Mouse (Mus musculus): Measurements from ENCODE around the gene Zfp169. TPM values are rescaled to one million over a fixed set of nuclear protein-coding genes. Genes with fewer than 3 reads are reported as not detected.

Gene Zfp169
- total RNA-seq, 1 experiment = 6.6 TPM

DNA sequence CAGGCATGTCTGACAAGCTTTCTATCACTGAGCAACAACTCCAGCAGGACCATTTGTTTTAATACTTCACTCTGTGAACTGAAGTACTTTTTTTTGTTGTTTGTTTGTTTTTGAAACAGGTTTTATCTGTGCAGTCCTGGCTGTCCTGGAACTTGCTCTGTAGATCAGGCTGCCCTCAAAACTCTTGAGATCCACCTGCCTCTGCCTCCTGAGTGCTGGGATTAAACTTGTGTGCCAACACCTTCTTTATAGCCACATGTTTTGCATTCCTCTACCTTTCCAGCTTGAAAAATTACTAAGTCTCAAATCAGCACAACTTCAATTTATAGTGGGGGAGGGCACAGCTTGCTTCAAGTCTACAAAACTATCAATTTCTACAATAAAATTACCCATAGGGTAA, 31.1 kb upstream of the Zfp169 start:
- no peak for DNase-seq (ENCODE audit: low read depth, low spot score)
- H3K4me1 ChIP-seq (ENCODE audit: control insufficient read depth in 2 of 2, insufficient read depth in 2 of 2, low read length in 2 of 2, poor library complexity in 1 of 2) = peaks cover 2 to 3% of the 10 kb centered on the region in 2 experiments; a peak in 1 of 4 replicates
- in situ Hi-C loops (cut with MboI; ENCODE audit: low sequenced_read_pairs in 2 of 2, unreplicated experiment in 2 of 2) = no loop called here
- H3K36me3 ChIP-seq (ENCODE audit: control insufficient read depth, insufficient read depth, low read length, poor library complexity, severe bottlenecking) = no peaks in the 10 kb centered on the region
- H3K9ac ChIP-seq (ENCODE audit: insufficient read depth, low read depth, low read length, poor library complexity, severe bottlenecking) = no peak overlapping the region; the same call in 1 of the 2 replicates
- peak overlapping the region; percentile 80 to 88; a peak in 3 of 4 replicates for H3K4me3 ChIP-seq (ENCODE audit: insufficient read depth in 1 of 2, low read depth in 1 of 2, low read length in 2 of 2, poor library complexity in 1 of 2, severe bottlenecking in 1 of 2)
- H3K27ac ChIP-seq (ENCODE audit: insufficient read depth, low read depth, low read length, poor library complexity, severe bottlenecking) = no peak overlapping the region
- H3K9me3 ChIP-seq (ENCODE audit: control insufficient read depth, insufficient read depth, low read depth, low read length) = no peaks in the 10 kb centered on the region
- TF ChIP-seq CHD2 (IDR thresholded peaks at IDR 0.05; ENCODE audit: low read depth, low read length) = no peak
- TF ChIP-seq ZNF384 (IDR thresholded peaks at IDR 0.05; ENCODE audit: low read depth, low read length) = no peak
- no peak for TF ChIP-seq MAFK (IDR thresholded peaks at IDR 0.05; ENCODE audit: insufficient read depth, low read depth, low read length)

DNA sequence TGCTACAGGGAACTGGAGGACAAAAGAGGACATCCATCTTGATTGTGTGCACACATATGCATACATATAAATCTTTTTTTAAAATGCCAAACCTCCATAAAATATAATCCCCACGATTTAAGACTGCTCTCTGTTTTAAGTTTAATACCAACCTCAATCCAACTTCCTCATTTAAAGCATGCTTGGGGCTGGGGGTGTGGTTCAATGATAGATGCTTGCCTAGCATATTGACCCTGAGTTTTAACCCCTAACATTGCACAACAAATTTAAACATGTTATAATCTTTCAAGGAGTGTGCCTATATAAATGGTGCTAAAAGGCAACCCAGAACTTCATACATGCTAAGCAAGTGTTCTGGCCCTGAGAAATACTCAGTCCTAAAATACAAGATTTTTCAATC, 27.2 kb upstream of the Zfp169 start:
- no peak for DNase-seq (ENCODE audit: low read depth, low spot score)
- Histone ChIP-seq H3K4me3 (ENCODE audit: insufficient read depth in 1 of 2, low read depth in 1 of 2, low read length in 2 of 2, poor library complexity in 1 of 2, severe bottlenecking in 1 of 2) (no peak overlapping the region; a peak in 1 of 4 replicates), H3K36me3 (ENCODE audit: control insufficient read depth, insufficient read depth, low read length, poor library complexity, severe bottlenecking) (no peaks in the 10 kb centered on the region; the same call in 1 of the 2 replicates), H3K27ac (ENCODE audit: insufficient read depth, low read depth, low read length, poor library complexity, severe bottlenecking) (no peak overlapping the region), H3K9me3 (ENCODE audit: control insufficient read depth, insufficient read depth, low read depth, low read length) (no peaks in the 10 kb centered on the region), H3K9ac (ENCODE audit: insufficient read depth, low read depth, low read length, poor library complexity, severe bottlenecking) (no peak overlapping the region), H3K4me1 (ENCODE audit: control insufficient read depth in 2 of 2, insufficient read depth in 2 of 2, low read length in 2 of 2, poor library complexity in 1 of 2) (peaks cover 0 to 2% of the 10 kb centered on the region in 2 experiments; a peak in 1 of 4 replicates)
- no peak for TF ChIP-seq ZNF384 (IDR thresholded peaks at IDR 0.05; ENCODE audit: low read depth, low read length)
- no peak for TF ChIP-seq ZC3H11A (IDR thresholded peaks at IDR 0.05; ENCODE audit: borderline replicate concordance, low read depth, low read length)
- no peak for TF ChIP-seq HCFC1 (IDR thresholded peaks at IDR 0.05; ENCODE audit: borderline replicate concordance, insufficient read depth, low read length)
- TF ChIP-seq MAFK (IDR thresholded peaks at IDR 0.05; ENCODE audit: insufficient read depth, low read depth, low read length) = no peak
- no peak for TF ChIP-seq CHD2 (IDR thresholded peaks at IDR 0.05; ENCODE audit: low read depth, low read length)
- in situ Hi-C loops (cut with MboI; ENCODE audit: low sequenced_read_pairs in 2 of 2, unreplicated experiment in 2 of 2) = no loop called here

DNA sequence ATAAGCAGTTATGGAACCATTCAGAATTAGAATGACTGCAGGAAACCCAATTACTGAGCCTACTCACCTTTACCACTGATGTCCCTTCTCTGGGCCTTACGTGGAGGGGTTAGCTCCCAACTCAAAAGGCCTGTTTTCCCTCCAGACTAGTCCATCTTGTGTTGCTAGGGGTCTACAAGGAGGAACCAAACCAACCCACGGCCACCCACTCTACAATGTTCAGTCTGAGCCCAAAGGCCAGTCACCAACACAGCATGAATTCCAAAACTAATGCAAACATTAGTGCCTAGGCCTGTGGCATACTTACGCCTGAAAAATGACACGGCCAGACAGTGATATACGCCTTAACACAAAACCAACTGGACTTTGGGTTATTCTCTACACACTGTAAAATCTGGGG, 20.2 kb upstream of the Zfp169 start:
- TF ChIP-seq HCFC1 (IDR thresholded peaks at IDR 0.05; ENCODE audit: borderline replicate concordance, insufficient read depth, low read length) = no peak
- TF ChIP-seq CHD2 (IDR thresholded peaks at IDR 0.05; ENCODE audit: low read depth, low read length) = no peak
- TF ChIP-seq ZC3H11A (IDR thresholded peaks at IDR 0.05; ENCODE audit: borderline replicate concordance, low read depth, low read length) = no peak
- TF ChIP-seq MAFK (IDR thresholded peaks at IDR 0.05; ENCODE audit: insufficient read depth, low read depth, low read length) = no peak
- TF ChIP-seq ZNF384 (IDR thresholded peaks at IDR 0.05; ENCODE audit: low read depth, low read length) = no peak
- H3K9ac ChIP-seq (ENCODE audit: insufficient read depth, low read depth, low read length, poor library complexity, severe bottlenecking) = no peak overlapping the region
- DNase-seq (ENCODE audit: low read depth, low spot score) = no peak
- H3K27ac ChIP-seq (ENCODE audit: insufficient read depth, low read depth, low read length, poor library complexity, severe bottlenecking) = no peak overlapping the region
- H3K4me1 ChIP-seq (ENCODE audit: control insufficient read depth in 2 of 2, insufficient read depth in 2 of 2, low read length in 2 of 2, poor library complexity in 1 of 2) = peaks cover 0 to 2% of the 10 kb centered on the region in 2 experiments; a peak in 1 of 4 replicates
- no peaks in the 10 kb centered on the region for H3K9me3 ChIP-seq (ENCODE audit: control insufficient read depth, insufficient read depth, low read depth, low read length)
- no peaks in the 10 kb centered on the region; the same call in 1 of the 2 replicates for H3K36me3 ChIP-seq (ENCODE audit: control insufficient read depth, insufficient read depth, low read length, poor library complexity, severe bottlenecking)
- in situ Hi-C loops (cut with MboI; ENCODE audit: low sequenced_read_pairs in 2 of 2, unreplicated experiment in 2 of 2) = loop anchor here in 1 of 2 experiments (5.0 kb wide), 1 partner anchor 109 kb away; no protein-coding TSS in a partner anchor
- H3K4me3 ChIP-seq (ENCODE audit: insufficient read depth in 1 of 2, low read depth in 1 of 2, low read length in 2 of 2, poor library complexity in 1 of 2, severe bottlenecking in 1 of 2) = no peak overlapping the region

DNA sequence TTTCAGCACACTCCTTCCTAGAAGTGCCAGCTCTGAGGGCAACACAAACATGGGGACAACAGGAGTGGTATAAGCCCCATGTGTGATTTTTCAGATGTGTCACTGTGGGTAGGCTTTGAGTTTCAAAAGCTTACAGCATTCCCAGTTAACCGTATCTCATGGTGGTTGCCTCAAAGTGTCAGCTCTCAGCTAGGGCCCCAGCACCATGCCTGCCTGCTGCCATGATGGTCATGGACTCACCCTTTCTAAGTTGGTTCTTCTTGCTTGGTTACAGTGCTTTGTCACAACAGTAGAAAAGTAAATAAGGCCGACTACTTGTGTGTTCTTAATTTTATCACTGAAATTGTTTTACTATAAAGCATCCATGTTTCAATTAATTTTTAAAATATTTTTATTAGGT, 18.2 kb upstream of the Zfp169 start:
- H3K9me3 ChIP-seq (ENCODE audit: control insufficient read depth, insufficient read depth, low read depth, low read length) = no peaks in the 10 kb centered on the region
- in situ Hi-C loops (cut with MboI; ENCODE audit: low sequenced_read_pairs in 2 of 2, unreplicated experiment in 2 of 2) = loop anchor here in 1 of 2 experiments (5.0 kb wide), 1 partner anchor 111 kb away; no protein-coding TSS in a partner anchor
- H3K27ac ChIP-seq (ENCODE audit: insufficient read depth, low read depth, low read length, poor library complexity, severe bottlenecking) = no peak overlapping the region
- no peaks in the 10 kb centered on the region; the same call in 1 of the 2 replicates for H3K36me3 ChIP-seq (ENCODE audit: control insufficient read depth, insufficient read depth, low read length, poor library complexity, severe bottlenecking)
- no peak for TF ChIP-seq ZNF384 (IDR thresholded peaks at IDR 0.05; ENCODE audit: low read depth, low read length)
- no peak for TF ChIP-seq HCFC1 (IDR thresholded peaks at IDR 0.05; ENCODE audit: borderline replicate concordance, insufficient read depth, low read length)
- TF ChIP-seq MAFK (IDR thresholded peaks at IDR 0.05; ENCODE audit: insufficient read depth, low read depth, low read length) = no peak
- no peak for TF ChIP-seq CHD2 (IDR thresholded peaks at IDR 0.05; ENCODE audit: low read depth, low read length)
- no peak for TF ChIP-seq ZC3H11A (IDR thresholded peaks at IDR 0.05; ENCODE audit: borderline replicate concordance, low read depth, low read length)
- peaks cover 0 to 5% of the 10 kb centered on the region in 2 experiments; a peak in 1 of 4 replicates for H3K4me1 ChIP-seq (ENCODE audit: control insufficient read depth in 2 of 2, insufficient read depth in 2 of 2, low read length in 2 of 2, poor library complexity in 1 of 2)
- no peak overlapping the region for H3K4me3 ChIP-seq (ENCODE audit: insufficient read depth in 1 of 2, low read depth in 1 of 2, low read length in 2 of 2, poor library complexity in 1 of 2, severe bottlenecking in 1 of 2)
- no peak for DNase-seq (ENCODE audit: low read depth, low spot score)
- no peak overlapping the region for H3K9ac ChIP-seq (ENCODE audit: insufficient read depth, low read depth, low read length, poor library complexity, severe bottlenecking)
